Mouse (Mus musculus): ENCODE data around the gene Ubtd1.

Ubtd1 gene

DNA sequence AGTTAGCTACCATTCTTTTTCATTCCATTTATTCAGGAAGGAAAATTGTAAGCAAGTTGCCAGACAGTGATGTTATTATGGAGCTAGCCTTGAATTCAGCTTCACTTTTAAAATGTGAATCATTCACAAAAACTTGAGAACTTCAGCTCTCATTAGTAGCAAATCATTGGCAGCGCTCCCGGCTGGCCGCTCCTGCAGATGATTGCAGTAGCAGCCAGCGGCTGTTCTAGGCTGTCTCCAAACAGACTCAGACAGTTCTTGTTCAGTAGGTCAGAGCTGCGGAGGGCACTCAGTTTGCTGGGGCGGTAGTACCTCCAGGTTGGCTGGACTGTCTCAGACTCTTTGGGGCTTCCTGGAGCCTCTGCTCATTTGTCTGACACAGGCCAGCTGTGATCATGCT lies 11.9 kb downstream of the Ubtd1 start:
- 25% methylated on average over 6 of the region's 6 CpGs for WGBS

DNA sequence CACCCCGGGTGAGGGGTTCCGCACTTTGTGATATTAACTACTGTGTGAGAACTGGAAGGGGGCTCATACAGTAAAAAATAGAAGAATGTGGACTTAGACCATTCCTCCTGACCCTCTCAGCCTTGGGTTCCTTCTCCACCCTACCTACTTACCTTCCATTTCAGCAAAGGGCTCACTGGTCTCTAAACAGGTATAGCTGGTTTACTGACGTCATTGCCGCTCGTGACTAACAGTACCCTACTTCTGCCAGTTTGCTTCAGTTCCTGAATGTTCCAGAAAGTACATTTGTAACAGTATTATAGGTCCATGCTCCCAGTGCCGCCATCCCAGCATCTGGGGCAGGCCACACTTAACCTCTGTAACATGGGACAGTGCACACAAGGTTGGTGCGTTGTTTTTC lies 12.5 kb downstream of the Ubtd1 start:
- WGBS, result 94% methylated on average over 7 of the region's 7 CpGs

DNA sequence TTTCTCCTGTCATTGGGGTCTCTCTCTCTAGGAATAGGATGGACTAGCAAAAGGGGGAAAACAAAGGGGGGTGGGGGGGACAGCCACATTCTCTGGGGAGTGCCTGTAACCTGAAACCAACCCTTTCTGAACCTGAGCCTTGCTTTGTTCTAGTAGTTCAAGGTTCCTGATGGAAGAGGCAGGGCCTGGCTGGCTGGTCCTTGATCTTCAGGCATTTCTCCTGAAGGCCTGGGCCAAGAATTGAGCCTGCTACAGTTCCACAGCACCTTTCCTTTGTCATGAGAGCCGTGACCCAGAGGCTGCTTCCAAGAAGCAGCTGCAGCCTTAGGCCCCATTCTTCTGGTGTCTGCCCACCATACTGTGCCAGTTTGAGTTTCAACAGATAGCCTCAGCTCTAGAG lies 13.9 kb downstream of the Ubtd1 start:
- 85% methylated on average over 1 of the region's 1 CpGs for WGBS

DNA sequence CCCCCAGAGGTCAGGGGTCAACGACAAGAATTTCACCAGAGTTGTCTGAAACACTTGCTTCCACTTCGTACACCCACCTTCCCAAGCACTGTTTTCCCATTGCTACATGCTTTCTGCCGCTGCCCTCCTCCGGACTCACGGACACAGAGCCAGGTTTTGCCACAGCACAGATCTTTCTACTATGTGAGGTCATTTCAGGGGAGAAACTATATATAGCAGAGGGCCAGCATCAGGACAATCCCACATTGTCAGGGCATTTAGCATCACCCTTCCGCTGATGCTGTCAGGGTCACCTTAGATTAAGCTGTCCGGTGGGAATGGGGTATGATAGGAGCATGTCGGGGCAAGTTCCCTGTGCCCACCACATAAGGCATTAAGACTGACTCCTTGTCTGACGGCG lies 15.5 kb downstream of the Ubtd1 start:
- 92% methylated on average over 10 of the region's 10 CpGs for WGBS

DNA sequence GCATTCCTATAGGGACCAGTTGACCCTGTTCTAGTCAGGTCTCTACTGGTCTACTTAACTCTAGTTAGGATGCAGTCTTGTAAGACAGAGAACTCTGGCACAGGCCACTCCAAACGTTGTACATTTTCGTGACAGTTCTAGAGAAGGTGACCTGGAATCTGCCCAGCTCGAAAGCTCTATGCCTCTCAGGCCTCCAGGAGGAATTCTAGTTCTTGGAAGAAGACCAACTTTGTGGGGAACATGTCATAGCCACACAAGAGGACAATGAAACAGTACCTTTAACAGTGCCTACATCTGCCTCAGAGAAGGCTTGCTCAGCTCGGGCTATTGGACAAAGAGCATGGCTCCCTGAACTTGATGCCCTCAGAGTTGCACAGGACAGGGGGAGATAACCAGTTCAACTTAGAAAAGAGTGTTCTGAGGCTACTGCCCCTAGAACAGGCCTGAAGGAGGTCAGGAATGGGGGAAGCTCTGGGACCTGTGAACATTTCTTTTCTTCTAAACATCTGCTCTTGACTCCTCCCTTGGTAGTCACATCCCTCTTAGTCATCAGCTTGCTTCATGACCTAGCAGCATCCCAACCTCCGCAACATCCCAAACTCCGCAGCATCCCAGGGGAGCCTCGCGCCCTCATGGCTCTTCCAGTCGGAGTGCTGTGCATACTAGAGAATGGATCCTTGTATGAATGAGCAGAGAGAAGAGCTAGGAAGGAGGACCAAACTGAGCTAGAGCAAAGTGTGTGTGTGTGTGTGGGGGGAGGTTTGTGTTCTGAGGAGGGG lies 17.4 kb downstream of the Ubtd1 start:
- 87% methylated on average over 9 of the region's 9 CpGs for WGBS

DNA sequence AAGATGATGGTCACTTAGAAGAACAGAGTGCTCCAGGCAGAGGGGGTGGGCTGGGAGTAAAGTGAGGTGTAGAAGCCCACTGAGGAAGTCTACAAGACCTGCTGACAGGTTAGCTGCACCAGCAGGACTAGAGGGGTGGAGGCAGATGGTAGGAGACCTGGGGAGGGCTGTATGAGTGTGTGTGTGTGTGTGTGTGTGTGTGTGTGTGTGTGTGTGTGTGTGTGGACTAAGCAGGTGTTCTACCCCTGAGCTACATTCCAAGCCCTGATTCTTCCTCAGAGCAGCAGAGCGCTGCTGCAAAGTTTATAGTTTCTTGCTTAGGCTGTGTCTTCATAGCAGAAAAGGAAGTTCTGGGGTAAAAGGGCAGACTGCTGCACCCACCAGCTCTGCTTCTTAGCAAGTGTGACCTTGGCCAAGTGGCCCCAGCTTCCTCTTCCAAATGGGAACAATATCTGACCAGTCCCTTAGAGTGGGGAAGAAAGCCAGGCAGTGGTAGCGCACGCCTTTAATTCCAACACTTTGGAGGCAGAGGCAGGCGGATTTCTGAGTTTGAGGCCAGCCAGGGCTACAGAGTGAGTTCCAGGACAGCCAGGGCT lies 18.2 kb downstream of the Ubtd1 start:
- 82% methylated on average over 4 of the region's 4 CpGs for WGBS

DNA sequence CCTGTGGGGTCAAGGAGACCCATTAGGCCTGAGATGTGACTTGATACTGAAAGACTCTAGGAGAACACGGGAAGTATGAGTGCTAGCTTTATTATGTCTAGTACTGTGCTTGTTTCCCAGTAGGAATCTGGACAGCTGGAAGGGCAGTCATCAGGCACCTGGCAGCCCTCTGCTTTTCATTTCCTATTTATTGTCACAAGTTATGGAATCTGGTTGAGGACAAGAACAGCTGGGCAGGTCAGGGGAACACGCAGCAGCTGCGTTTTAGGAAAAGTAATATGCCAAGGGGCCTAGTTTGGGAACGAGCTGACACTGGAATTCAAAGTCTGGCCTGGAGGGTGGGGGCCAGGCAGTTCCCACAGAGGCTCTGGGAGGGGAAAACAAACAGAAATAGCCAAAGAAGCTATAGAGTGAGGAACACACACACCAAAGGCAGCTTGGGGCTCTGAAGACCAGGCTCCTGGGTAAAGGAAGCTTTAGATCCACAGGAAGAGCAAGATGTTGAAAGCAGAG lies 18.9 kb downstream of the Ubtd1 start:
- WGBS, result 69% methylated on average over 4 of the region's 4 CpGs

DNA sequence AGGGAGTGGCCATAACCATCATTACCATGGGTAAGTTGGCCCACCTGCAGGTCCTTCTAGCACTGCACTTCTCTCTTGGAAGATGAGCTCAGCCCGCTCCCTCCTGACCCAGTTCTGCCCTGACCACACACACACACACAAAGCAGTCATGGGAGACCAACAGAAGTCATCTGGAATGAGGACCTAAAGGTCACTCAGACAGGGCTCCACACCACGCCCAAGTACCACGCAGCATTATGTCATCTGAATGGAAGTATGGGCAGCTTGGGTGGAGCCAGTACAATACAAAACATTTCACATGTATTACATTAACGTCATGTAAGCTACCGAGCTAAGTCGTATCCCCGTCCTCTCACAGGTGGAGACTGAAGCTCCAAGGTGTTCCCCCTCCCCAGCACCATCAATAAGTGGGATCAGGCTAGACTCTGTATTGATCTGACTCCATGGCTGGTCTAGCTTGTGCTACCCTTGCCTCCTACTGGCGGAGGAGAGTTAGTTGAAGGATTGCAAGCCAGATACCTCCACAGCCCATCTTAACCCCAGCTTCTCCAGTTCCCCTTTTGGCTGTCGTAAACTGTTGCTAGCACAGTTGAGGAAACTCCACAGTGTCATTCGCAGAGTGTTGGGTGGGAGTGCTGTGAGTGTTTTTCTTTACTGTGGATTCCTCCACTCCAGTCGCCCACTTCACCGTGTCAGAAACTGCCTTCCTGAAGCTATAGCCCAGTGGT lies 19.9 kb downstream of the Ubtd1 start:
- 86% methylated on average over 12 of the region's 12 CpGs for WGBS

DNA sequence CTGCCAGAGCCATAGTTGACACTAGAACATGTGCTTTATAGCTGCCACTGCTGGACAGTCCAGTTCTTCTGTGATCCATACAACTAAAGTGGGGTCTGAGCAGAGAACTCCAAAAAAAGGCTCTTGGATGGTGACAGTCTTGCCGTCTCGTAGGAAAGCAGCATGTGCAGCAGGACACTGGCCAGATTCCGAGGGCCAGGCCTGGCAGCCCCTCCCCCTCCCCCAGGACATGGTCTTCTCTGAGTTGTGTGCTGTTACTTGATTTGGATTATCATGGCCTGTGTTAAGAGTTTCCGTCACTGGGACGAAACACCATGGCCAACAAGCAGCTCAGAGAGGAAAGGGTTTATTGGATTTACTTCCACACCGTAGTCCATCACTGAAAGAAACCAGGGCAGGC lies 22.7 kb downstream of the Ubtd1 start:
- WGBS, result 72% methylated on average over 6 of the region's 6 CpGs

DNA sequence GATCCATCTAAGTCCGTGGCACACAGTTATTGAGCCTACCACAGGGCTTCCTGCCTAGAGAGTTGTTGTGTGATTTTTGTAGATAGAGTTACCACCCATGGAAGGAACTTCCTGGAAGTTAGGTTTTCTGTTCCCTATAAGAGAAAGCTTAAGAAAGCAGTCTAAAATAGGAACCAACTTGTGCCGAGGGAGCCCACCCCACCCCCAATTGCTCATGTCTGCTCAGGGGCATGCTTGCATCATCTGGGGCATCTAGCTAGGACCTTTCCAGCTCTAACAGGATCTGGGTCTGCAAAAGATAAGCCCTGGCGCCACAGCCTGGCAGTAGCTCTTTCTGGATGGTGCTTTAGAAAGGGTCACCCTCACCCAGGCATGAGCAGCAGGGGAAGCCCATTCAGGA lies 24.1 kb downstream of the Ubtd1 start:
- 75% methylated on average over 3 of the region's 3 CpGs for WGBS

DNA sequence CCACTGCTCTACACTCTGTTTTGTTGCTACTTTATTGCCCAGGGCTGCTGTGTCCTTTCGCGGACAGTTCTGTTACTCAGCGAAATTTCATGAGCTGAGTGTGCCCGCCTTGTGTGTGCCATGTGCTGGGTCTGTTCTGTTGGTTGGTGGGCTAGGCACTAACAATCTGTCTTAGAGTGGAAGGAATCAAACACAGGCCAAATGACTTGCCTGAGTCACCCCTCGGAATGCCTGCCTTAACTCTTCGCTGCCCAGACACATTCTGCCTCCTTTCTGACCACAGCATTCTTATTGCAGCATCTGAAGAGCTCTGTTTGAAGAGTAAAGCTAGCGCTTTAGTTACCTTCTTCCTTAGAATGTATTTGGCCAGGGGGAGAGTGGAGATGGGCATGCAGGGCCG lies 25.0 kb downstream of the Ubtd1 start:
- 84% methylated on average over 8 of the region's 8 CpGs for WGBS

DNA sequence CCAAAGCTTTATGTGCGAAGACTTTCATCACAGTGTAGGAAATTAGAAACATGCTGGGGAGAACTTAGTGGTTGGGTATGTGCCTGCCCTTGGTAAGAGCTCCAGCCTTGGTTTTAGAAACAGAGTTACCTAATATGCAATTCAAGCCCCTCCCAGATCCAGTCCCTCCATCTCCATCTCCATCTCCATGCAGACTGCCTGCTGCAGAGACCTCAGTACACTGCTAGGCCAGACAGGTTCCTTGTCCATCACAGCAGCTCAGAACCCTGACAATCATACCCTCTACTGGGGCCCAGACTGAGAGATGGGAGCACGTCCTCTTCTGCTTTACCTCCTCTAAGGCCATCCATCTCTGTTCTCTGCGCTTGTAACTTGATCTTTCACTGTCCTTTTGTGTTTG lies 27.0 kb downstream of the Ubtd1 start:
- 87% methylated on average over 3 of the region's 3 CpGs for WGBS

DNA sequence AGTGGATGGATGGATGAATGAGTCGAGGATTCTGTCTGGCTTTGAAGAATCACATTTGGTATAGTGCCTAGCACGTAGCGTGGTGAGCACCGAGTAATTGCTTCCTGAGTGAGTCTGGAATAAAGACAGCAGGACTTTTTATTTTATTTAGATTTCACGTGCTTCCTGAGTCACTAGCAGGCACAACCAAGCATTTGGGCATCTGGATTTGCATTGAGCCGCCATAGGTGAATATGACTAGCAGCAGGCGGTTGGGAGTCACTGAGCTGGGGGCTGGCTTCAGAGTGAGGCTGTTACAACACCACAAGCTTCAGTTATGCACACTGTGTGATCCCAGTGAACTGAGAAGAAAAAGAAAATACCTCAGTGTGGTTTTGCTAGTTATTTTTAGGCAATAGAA lies 27.5 kb downstream of the Ubtd1 start:
- WGBS, result 72% methylated on average over 7 of the region's 7 CpGs

DNA sequence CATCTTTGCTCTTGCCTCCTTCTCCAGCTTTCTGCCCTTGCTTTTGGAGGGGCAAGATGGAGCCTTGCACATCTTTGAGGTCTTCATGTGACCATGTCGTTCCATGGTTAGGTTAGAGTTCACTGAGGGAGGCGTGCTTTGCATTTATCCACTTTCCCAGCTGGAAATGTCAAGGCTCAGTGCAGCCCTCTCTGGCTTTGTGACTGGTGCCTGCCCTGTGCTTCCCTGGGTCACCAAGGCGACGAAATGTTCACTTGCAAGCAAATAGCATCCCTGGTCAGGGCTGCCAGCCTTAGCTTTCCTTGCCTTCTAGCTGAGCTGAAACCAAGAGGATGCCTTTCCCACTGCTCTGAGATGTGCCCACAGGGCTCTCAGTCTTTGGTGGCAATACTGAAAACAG lies 28.9 kb downstream of the Ubtd1 start:
- 85% methylated on average over 4 of the region's 4 CpGs for WGBS

DNA sequence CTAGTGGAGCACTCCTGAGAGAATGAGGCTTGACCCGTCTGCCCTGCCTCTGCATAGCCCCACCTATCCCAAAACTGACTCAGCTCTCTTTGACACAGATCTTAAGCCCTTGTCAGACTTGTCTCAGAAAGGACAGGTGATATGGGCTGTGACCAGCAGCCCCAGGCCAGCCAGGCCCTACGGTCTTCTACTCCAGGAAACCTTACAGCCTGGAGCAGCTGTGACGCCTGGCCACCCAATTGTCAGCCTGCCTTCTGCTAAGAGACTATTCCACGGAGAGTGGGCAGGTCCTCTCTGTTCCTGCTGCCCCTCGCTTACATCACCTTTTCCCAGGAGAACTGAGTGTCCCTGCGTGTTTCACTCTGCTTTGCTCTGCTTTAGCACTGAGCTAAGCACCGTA lies 29.6 kb downstream of the Ubtd1 start:
- WGBS, result 97% methylated on average over 7 of the region's 7 CpGs

DNA sequence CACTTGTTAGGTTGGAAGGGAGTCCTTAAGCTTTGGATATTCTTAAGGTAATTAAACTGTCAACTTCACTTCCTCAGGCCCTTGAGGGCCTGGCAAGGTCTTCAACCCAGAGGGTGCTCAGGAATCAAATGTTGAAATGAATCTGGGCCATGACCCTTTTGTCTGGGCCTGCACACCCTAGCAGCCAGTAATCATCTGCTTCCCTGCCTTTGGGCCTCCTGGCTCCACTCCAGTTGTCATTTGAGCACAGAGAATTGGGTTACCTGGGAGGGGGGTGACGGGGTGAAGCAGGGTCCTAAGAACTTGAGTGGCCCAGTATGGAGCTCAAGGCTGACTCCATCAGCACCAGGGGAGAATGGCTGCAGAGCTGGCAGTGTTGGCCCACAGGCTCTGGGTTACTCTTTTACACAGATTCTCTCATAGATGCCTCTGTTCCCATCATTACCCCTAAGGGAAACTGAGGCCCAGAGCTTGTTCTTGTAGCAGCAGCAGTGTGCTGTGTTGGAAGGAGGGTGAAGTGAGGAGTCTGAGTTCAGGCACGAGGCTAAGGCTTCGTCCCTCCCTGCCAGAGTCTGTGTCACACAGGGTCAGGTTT lies 32.8 kb downstream of the Ubtd1 start:
- WGBS, result 92% methylated on average over 3 of the region's 3 CpGs

DNA sequence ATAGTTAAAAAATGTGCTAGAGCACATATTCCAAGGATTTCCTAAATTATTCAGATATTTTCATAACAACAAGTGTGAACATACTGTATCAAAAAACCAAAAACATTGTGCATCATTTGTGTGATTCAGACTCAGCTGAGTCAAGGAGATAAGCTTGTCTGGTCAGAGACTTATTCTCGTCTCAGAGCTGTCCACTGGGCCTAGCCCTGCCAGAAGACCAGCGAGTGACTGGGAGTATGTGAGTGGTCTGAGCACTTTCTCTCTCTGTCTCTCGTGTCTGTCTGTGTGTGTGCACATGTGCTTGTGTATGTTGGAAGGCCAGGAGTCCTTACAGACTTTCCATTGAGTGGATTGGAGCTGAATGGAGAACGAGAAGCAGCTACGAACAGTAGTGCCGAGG lies 33.4 kb downstream of the Ubtd1 start:
- WGBS, result 91% methylated on average over 6 of the region's 6 CpGs

DNA sequence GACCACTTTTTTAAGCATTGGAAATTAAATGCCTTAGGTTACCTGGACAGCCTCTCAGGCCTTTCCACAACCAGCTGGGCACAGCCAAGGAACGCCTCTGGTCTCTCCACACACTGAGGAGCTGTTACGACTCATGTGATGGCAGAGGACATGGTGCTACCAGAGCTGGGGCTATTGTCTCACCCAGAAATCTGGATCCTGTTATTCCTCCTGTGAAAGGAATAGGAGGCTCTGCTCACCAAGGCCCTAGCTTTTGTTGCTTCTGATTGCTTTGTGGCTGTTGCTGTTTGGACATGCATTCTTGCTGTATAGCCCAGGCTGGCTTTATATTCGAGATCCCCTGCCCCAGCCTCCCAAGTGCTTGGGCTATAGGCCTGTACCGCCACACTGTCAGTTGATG lies 34.7 kb downstream of the Ubtd1 start:
- WGBS, result 67% methylated on average over 4 of the region's 4 CpGs

DNA sequence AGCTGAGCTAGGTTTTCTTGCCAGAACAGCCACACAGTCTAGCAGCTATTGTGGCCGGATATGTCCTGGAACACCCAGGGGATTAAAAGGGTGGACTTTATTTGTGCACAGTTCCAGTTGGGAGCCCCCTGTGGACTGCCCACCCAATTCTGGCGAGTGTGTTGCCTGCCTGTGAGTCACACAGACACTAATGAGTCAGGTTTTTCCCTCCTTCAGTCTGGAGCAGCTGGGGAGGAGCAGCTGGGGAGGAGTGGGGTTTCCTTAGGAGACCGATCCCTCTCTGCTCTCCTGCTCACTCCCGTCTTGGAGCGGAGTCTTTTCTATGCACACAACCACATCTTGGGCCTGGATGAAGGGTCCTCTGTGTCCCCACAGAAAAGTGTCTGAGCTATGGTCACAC lies 35.3 kb downstream of the Ubtd1 start:
- WGBS, result 33% methylated on average over 5 of the region's 5 CpGs

DNA sequence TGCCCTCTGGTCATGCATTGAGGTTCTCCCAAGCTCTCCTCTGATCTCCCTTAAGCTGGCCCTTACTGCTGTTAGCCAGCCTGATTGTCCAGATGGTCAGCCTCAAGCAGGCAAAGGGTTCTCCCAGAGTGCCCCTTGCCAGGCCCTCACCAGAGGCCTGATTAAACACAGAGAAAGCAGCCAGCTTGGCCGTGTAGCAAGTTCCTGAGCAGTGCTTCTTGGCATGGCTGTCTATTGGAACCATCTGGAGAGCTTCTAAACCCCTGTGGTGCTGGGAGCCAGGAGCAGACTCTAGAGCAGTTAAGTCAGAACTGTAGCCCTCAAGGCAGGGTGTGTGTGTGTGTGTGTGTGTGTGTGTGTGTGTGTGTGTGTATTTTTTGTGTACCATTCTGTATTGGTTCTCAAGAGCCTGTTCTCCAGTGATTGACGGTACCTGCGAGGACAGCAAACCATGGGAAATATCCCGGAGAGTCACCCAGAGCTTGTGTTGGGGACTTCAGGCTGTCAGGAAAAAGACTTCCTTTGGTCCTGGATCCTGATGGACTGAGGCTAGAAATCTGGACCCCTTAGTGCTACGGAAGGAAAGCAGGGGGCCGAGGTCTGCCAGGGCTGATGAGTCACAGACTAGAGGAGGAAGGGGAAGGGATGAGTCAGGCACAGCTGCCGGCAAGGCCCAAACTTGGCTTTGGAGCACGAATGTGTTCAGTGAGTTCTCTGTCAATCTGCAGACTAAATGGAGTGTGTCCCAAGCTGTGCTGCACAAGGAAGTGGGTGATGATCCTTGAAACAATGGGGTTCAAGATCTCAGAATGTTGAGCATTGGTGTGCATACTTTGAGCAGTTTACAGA lies 36.1 kb downstream of the Ubtd1 start:
- 38% methylated on average over 8 of the region's 8 CpGs for WGBS

DNA sequence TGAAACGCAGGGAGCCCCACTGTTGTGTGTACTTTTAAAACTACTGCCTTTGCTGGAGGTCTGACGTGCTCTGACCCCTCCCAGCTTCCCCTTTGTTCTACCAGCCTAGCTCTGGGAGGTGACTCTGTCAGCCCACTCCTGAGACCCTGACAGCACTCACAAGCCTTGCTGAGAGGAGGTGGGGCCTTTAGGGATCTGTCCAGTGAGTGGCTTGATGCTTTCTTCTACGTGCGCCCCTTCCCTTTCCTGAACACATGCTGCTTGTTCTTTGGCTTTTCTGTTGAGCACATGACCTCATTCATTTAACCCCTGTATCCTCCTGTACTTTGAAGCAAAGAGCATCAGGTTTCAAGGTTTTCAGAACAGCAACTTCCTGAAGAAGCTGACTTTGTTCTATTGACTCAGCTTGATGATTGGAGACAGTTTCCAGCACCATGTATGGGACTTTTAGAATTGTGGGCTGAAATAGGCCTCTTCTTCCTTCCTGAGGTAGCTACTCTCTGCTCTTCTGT lies 37.5 kb downstream of the Ubtd1 start:
- WGBS, result 72% methylated on average over 4 of the region's 4 CpGs

Data from cerebral cortex, adult 2 months (tissue).